Mouse (Mus musculus): ENCODE measurements around the gene Clip2. TPM values are rescaled to one million over a fixed set of nuclear protein-coding genes. Genes with fewer than 3 reads are reported as not detected.
A peak's percentile ranks its signal among the peaks of the same experiment; 100 is the strongest.

The Clip2 gene
- total RNA-seq, 4 experiments from 2014 or later = 92.9 to 105 (median 99.9) TPM

DNA sequence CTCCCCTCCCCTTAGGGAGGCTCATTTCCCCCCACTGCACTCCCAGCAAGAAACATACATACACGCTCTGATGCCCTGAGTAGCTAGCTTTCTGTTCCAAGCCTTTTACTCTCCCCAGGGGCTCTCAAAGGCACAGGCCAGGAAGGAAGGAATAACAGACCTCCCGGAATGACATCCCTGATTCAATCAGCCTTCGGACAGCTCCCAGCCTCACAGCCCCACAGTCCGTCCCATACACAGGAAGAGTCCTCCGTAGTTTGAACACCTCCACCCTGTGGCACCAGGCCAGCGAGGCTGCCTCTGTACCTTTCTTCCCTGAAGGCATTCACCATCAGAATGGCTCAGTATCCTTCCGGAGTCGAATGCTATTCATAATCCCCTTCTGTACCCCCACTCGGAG lies 23.7 kb downstream of the Clip2 start:
- DNase-seq (ENCODE audit: low spot score in 2 of 2) = peak in 1 of 2 experiments; percentile 11

DNA sequence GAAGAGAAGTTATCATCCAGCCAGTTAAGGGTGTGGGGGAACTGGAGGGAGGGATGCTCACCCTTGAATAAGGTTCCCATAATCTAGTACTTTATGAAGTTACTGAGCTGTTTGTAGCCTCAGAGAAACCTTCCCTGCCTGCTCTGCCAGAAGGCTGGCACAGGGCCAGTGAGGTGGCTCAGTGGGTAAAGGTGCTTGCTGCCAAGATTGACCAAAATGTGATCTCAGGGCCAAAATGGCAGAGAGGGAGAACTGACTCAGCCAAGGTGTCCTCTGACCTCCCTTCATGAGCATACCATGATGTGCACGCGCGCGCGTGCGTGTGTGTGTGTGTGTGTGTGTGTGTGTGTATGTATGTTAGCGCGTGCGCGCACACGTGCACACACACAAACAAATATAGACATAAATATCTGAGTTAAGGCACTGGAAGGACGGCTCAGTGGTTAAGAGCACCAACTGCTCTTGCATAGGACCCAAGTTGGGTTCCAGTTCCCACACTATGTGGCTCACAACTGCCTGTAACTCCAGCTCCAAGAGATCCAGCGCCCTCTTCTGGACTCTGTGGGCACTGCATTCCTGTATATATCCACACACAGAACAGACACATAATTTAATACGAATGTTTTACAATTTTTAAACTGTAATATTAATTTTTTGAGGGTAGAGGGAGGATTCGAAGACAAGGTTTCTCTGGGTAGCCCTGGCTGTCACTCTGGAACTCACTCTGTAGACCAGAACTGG lies 26.1 kb downstream of the Clip2 start:
- DNase-seq (ENCODE audit: low spot score in 2 of 2) = no peak

DNA sequence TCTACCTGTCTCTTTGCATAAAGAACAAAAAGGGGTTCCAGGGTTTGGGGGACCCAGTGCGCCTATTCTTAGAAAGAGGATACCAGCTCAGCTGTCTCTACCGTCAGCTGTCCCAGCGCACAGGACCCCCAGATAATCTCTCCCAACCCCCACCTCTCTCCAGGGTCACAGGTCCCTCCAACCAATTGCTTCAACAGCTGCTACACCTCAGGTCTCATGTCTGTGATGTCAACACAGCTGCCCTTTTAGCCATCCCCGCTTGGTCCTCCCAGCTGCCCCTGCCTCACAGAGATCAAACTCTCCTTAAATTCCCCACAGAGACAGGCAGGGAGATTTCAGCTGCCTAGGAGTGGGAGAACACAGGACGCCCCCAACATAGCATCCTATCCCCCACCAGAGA lies 28.5 kb downstream of the Clip2 start:
- no peak for DNase-seq (ENCODE audit: low spot score in 2 of 2)

DNA sequence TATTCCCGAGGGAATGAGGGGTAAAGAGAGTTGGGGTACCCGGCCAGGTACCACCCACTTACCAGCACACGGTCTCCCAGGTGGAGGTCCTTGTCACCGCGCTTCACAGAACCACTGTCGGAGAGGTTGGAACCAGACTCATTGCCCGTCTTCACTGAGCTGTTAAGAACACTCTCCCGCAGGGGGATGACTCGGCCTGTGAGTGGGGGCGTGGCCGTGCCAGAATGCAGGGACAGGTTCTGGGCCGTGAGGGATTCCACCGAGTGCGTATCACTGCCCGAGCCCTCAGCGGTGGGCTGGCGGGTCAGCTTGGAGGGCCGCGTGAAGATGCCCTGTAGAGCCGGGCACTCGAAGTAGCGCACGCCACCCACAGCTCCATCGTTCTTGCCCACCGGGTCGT lies 29.7 kb downstream of the Clip2 start:
- no peak for DNase-seq (ENCODE audit: low spot score in 2 of 2)

DNA sequence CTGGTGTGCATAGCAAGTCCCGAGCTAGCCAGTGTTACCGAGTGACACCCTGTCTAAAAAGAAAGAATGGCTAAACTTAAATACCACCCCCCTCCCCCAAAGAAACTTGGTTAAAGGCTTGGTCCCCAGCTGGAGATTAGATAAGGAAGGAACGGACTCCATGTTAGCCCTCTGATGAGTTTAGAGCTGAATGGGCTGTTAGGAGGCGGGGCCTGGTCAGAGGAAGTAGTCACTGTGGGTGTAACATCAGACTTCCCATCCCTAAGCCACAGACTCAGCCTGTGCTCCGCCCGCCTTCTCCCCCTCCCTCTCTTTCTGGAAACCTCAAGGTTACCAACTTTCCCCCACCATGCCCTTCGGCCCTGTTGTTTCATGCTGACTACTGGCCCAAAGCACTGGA lies 30.4 kb downstream of the Clip2 start:
- DNase-seq (ENCODE audit: low spot score in 2 of 2) = no peak

DNA sequence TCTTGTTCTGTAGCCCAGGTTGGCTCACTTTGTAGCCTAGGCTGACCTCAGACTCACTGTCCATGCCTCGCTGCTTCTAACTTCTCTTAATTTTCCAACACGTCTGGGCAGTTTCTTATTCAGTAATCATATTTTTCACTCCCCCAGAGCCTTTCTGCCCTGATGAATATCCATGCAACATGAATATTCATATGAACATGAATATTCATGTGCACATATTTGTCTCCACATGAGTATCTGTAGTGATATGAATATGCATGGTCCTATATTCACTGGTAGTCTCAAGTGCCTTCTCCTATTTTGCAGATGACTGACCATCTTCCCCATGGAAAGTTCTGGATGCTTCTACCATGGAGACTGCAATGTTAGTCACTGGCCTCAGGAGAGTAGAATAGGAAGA lies 31.1 kb downstream of the Clip2 start:
- DNase-seq (ENCODE audit: low spot score in 2 of 2) = no peak

GRCm38 (mm10) chr5:134520120-134520519 lies 32.1 kb downstream of the Clip2 start:
- no peak for DNase-seq (ENCODE audit: low spot score in 2 of 2)

DNA sequence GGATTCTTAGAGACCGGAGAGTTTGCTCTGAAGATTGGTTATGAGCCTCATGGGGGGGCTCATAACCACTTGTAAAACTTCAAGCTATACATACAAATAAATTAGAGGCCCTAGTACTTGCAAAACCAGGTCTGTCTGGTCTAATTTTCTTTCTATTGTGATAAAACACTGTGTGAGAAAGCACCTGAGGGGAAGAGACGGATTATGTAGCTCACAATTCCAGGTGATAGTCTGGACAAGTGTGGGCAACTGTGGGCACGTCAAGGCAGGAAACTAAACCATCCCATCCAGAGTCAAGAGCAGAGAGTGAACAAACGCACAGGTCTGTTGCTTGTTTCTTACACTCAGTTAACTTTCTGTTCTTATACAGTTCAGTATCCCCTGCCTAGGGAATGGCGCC lies 32.8 kb downstream of the Clip2 start:
- no peak for DNase-seq (ENCODE audit: low spot score in 2 of 2)

DNA sequence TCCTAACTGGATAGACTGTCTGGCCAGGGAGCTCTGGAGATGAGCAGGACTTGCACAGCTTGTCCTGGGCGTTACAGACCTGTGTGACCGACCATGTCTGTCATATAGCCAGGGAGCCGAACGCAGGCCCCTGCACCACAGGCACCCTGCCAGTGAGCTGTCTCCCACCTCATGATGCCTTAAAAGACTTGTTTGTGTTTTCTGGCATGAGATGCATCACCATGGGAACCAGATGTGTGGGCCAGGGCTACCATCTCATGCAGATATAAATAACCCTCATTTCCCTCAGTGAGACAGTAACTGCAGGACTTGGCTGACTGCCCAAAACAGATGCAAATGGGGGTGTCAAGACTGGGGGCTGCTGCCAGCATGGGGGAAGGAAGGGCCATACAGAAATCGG lies 40.1 kb downstream of the Clip2 start:
- DNase-seq (ENCODE audit: low spot score in 2 of 2) = peak in 1 of 2 experiments; percentile 85

GRCm38 (mm10) chr5:134510266-134510665 lies 42.0 kb downstream of the Clip2 start:
- DNase-seq (ENCODE audit: low spot score in 2 of 2) = no peak

DNA sequence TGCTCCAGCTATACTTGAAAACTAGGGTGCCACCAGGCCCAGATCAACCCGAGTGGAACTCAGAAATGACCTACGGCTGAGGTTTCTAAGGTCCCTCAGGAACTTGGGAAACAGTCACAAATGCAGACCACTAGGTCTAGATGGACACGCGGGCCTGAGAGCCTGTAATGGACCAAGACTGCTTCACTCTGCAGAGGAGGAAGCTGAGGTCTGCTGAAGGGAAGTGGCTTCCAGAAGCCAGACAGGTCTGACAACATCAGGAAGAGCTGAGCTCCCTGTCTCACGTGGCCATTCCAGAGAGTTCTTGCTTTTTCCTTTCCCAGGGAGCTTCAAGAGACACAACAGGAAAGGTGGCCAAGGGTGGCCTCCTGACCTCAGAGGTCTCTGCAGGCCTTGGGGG lies 43.3 kb downstream of the Clip2 start:
- DNase-seq (ENCODE audit: low spot score in 2 of 2) = no peak

GRCm38 (mm10) chr5:134507859-134508399 lies 44.3 kb downstream of the Clip2 start:
- DNase-seq (ENCODE audit: low spot score in 2 of 2) = no peak

GRCm38 (mm10) chr5:134507307-134507706 lies 44.9 kb downstream of the Clip2 start:
- DNase-seq (ENCODE audit: low spot score in 2 of 2) = peak; percentile 65 to 69

DNA sequence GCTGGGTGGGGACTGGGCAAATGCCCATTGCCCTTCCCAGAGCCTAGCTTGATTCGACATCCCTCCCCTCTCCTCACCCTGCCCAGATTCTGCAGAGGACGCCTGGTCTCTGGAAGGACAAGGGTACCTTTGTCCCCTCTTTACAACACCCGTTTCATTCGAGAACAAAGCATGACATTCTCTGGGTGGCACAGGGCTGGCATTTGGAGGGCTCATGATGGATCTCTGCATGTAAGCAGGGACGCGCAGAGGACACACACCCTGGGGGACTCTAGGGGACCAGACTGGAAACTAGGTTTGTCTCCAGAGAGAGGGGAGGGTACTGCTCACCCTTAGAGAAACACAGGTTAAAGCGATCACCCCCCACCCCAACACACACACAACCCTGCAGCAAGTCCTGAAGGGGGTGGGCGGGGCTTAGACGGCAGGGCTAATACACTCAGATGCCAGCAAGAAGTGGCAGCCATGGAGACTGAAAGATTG lies 46.4 kb downstream of the Clip2 start:
- peak in 1 of 2 experiments; percentile 67 for DNase-seq (ENCODE audit: low spot score in 2 of 2)

GRCm38 (mm10) chr5:134502591-134502990 lies 49.6 kb downstream of the Clip2 start:
- no peak for DNase-seq (ENCODE audit: low spot score in 2 of 2)

DNA sequence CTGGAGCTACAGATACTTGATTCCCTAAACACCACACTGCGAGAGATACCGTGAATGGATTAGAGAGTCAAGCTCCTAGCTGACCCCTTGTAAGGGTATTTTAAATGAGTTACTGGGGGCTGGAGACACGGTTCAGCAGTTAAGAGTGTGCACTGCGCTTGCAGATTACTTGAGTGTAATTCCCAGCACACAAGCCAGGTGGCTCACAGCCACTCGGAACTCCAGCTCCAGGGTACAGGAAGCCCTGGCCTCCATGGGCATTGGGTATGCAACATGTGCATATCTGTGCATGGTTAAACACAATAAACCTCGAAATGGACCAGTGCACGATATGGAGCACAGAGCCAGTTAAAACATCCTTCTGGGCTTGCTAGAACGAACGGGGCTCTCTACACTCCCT lies 50.8 kb downstream of the Clip2 start:
- DNase-seq (ENCODE audit: low spot score in 2 of 2) = no peak

- DNase-seq (ENCODE audit: low spot score in 2 of 2) = no peak
These were observed 51.6 kb downstream of the Clip2 start for GRCm38 (mm10) chr5:134500681-134501080.

GRCm38 (mm10) chr5:134500062-134500461 lies 52.2 kb downstream of the Clip2 start:
- peak in 1 of 2 experiments; percentile 62 for DNase-seq (ENCODE audit: low spot score in 2 of 2)

GRCm38 (mm10) chr5:134497026-134497425 lies 55.2 kb downstream of the Clip2 start:
- no peak for DNase-seq (ENCODE audit: low spot score in 2 of 2)

GRCm38 (mm10) chr5:134495796-134496195 lies 56.4 kb downstream of the Clip2 start:
- no peak for DNase-seq (ENCODE audit: low spot score in 2 of 2)

- peak; percentile 82 for DNase-seq (ENCODE audit: low spot score in 2 of 2)
These were observed 58.1 kb downstream of the Clip2 start for GRCm38 (mm10) chr5:134494142-134494541.

GRCm38 (mm10) chr5:134492956-134493355 lies 59.3 kb downstream of the Clip2 start:
- no peak for DNase-seq (ENCODE audit: low spot score in 2 of 2)

Measured in left cerebral cortex, adult 8-10 months (tissue).